Mouse (Mus musculus): ENCODE results near the gene Mta3. TPM values are rescaled to one million over a fixed set of nuclear protein-coding genes. Genes with fewer than 3 reads are reported as not detected.

Gene Mta3
- polyA plus RNA-seq, 1 experiment from 2014 or later = 44.5 TPM

DNA sequence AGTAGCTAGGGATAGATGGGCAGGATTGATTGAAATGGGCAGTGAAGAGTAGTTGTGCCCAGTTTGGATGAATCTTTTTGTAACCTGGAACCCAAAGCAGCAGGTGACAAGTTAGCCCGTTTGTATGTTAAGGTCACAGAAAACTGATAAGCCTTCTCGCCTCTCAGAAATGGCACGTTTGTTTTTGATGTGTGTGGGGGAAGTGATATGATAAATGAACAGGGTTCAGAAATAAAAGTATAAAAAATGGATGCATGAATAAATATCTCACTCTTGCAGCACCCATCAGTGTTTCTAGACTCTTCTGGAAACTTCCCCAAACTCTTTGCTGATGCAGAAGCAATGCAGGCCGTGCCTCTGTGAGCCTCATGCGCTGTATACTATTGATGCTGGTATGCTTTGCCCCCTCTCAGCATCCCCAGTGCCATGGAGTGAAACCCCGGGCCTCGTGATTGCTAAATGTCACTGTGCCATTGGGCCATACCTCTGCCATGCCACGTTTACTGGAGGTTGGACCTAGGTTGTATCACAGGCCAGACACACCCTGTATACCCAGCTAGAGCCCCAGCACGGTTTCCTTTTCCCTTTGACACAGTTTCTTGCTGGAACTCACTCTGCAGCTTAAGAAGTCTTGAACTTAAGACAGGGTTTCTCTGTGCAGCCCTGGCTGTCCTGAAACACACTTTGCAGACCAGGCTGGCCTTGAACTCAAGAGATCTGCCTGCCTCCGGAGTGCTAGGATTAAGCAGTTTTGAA is 41.6 kb downstream of the Mta3 start:
- no peak for ATAC-seq (replicated peaks; ENCODE audit: insufficient number of reproducible peaks, low FRiP score, low TSS enrichment, low read depth)
- no peak overlapping the region for H3K9ac ChIP-seq (replicated peaks; ENCODE audit: low read length)
- no peaks in the 10 kb centered on the region for H3K36me3 ChIP-seq (replicated peaks; ENCODE audit: control insufficient read depth, insufficient read depth, low read depth, low read length)
- no peak overlapping the region for H3K4me3 ChIP-seq (ENCODE audit: low read depth, low read length)
- no peaks in the 10 kb centered on the region for H3K4me1 ChIP-seq (ENCODE audit: control insufficient read depth, insufficient read depth, low read length)
- H3K27ac ChIP-seq (replicated peaks; ENCODE audit: low read depth, low read length) = no peak overlapping the region
- no peaks in the 10 kb centered on the region for H3K9me3 ChIP-seq (replicated peaks; ENCODE audit: control insufficient read depth, low read length)
- no peak overlapping the region for H3K4me2 ChIP-seq (ENCODE audit: low read depth, low read length)
- no peak for DNase-seq (ENCODE audit: low spot score)
- WGBS = 92% methylated on average over 10 of the region's 10 CpGs
- no peaks in the 10 kb centered on the region for H3K27me3 ChIP-seq (ENCODE audit: control insufficient read depth, insufficient read depth, low read length)

DNA sequence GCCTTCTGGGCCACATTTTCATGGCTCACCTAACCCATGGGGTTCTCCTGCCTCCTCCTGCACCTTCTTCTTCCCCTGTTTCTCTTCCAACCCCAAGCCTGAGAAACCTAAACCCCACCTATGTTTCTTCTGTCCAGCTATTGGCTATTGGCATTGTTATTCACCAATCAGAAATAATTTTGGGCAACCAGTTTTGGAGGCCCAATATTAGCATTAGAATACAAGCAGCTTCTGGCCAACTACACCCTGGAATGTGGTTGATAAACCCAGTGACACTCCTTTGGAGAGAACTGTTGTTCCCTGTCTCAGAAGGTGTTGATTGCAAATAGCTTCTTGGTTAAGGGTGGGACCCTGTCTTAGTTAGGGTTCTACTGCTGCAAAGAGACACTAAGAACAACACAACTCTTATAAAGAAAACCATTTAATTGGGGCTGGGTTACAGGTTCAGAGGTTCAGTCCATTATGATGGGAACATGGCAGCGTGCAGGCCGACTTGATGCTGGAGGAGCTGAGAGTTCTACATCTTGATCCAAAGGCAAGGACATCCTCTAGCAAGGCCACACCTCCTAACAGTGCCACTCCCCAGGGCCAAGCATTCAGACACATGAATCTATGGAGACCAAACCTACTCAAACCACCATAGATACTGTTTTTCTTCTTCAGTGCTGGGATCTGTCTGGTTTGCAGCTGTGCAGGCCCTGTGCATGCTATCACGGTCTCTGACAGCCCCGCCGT is 44.4 kb downstream of the Mta3 start:
- Histone ChIP-seq H3K27ac (replicated peaks; ENCODE audit: low read depth, low read length) (no peak overlapping the region), H3K27me3 (ENCODE audit: control insufficient read depth, insufficient read depth, low read length) (no peaks in the 10 kb centered on the region), H3K36me3 (replicated peaks; ENCODE audit: control insufficient read depth, insufficient read depth, low read depth, low read length) (no peaks in the 10 kb centered on the region), H3K9me3 (replicated peaks; ENCODE audit: control insufficient read depth, low read length) (no peaks in the 10 kb centered on the region), H3K4me3 (ENCODE audit: low read depth, low read length) (no peak overlapping the region), H3K4me1 (ENCODE audit: control insufficient read depth, insufficient read depth, low read length) (no peaks in the 10 kb centered on the region), H3K4me2 (ENCODE audit: low read depth, low read length) (no peak overlapping the region), H3K9ac (replicated peaks; ENCODE audit: low read length) (no peak overlapping the region)
- ATAC-seq (replicated peaks; ENCODE audit: insufficient number of reproducible peaks, low FRiP score, low TSS enrichment, low read depth) = no peak
- WGBS = 92% methylated on average over 5 of the region's 5 CpGs
- DNase-seq (ENCODE audit: low spot score) = no peak

DNA sequence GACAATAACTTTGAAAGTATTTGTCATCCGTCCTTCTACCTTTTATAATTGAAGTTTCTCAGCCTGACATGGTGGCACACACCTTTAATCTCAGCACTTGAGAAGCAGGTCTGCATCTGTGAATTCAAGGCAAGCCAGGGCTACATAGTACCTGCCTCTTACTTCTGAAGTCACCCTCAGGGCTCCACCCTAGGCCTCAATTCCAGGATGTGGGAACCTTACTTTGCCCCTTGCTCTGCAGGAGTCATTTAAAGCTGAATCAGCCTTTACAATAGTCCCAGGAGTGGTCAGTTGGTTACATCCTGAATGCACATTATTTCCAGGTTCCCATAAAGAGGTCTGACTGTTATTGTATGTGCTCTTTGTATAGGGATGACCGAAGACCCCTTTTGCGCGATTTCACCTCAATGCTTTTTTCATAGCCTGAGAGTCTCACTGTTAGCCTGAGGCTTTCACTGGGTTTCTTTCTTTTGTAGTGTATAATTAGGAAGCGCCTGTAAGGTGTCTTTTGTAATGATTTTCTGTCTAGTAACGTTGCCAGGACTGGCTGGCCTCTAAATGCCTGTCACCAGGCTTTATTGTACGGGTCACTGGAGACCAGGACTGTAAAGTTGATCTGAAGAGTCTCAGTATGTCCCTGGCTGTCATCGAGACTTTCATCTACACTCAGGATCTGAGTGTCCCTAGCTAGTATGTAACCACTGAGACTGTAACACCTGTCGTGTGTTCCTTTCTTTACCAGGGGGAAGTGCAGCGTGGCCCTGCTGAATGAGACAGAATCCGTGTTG is 47.3 kb downstream of the Mta3 start:
- Histone ChIP-seq H3K9ac (replicated peaks; ENCODE audit: low read length) (no peak overlapping the region), H3K4me2 (ENCODE audit: low read depth, low read length) (no peak overlapping the region), H3K36me3 (replicated peaks; ENCODE audit: control insufficient read depth, insufficient read depth, low read depth, low read length) (no peaks in the 10 kb centered on the region), H3K27me3 (ENCODE audit: control insufficient read depth, insufficient read depth, low read length) (no peaks in the 10 kb centered on the region), H3K9me3 (replicated peaks; ENCODE audit: control insufficient read depth, low read length) (no peaks in the 10 kb centered on the region), H3K4me1 (ENCODE audit: control insufficient read depth, insufficient read depth, low read length) (no peaks in the 10 kb centered on the region), H3K4me3 (ENCODE audit: low read depth, low read length) (no peak overlapping the region), H3K27ac (replicated peaks; ENCODE audit: low read depth, low read length) (no peak overlapping the region)
- WGBS = 68% methylated on average over 11 of the region's 11 CpGs
- no peak for ATAC-seq (replicated peaks; ENCODE audit: insufficient number of reproducible peaks, low FRiP score, low TSS enrichment, low read depth)
- no peak for DNase-seq (ENCODE audit: low spot score)

DNA sequence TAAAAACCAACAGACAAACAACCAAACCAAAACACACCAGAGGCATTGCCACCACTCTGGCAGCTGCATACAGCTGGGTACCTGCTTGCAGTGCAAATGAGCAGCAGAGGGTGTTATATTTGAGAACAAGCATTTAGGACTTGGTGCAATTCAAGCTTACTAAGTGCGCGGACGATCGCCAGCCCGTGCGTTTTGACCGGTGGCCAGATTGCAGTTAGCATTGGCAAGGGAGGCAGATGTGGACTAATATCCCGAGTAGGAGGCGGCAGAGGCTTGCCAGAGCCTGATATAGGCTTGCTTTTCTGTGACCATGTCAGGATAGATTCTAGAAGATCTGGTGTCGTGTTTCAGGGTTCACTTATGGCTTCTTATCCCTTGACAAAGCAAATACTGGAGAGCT is 52.1 kb downstream of the Mta3 start:
- no peaks in the 10 kb centered on the region for H3K27me3 ChIP-seq (ENCODE audit: control insufficient read depth, insufficient read depth, low read length)
- no peaks in the 10 kb centered on the region for H3K9me3 ChIP-seq (replicated peaks; ENCODE audit: control insufficient read depth, low read length)
- H3K4me1 ChIP-seq (ENCODE audit: control insufficient read depth, insufficient read depth, low read length) = no peaks in the 10 kb centered on the region
- WGBS = 88% methylated on average over 10 of the region's 10 CpGs
- no peak overlapping the region for H3K4me2 ChIP-seq (ENCODE audit: low read depth, low read length)
- H3K4me3 ChIP-seq (ENCODE audit: low read depth, low read length) = no peak overlapping the region
- DNase-seq (ENCODE audit: low spot score) = no peak
- H3K36me3 ChIP-seq (replicated peaks; ENCODE audit: control insufficient read depth, insufficient read depth, low read depth, low read length) = no peaks in the 10 kb centered on the region
- ATAC-seq (replicated peaks; ENCODE audit: insufficient number of reproducible peaks, low FRiP score, low TSS enrichment, low read depth) = no peak
- H3K9ac ChIP-seq (replicated peaks; ENCODE audit: low read length) = no peak overlapping the region
- H3K27ac ChIP-seq (replicated peaks; ENCODE audit: low read depth, low read length) = no peak overlapping the region

DNA sequence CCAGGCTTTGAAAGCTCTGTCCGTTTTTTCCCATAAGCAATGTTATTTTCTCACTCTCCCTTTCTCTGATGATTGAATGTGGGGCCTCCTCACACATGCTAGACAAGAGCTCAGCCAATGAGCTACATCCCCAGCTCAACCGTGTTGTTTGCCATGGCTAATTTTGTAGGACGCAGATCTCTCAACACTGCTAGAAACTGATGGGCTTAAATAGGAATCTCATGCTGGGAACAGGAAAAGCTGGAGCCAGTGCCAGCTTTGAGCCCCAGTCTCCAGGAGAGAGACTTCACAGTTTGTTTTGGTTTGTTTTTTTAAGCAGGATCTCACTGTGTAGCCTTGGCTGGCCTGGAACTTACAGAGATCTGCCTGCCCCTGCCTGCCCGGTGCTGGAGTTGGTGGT is 53.6 kb downstream of the Mta3 start:
- DNase-seq (ENCODE audit: low spot score) (no peak), ATAC-seq (replicated peaks; ENCODE audit: insufficient number of reproducible peaks, low FRiP score, low TSS enrichment, low read depth) (no peak)
- Histone ChIP-seq H3K27ac (replicated peaks; ENCODE audit: low read depth, low read length) (no peak overlapping the region), H3K9me3 (replicated peaks; ENCODE audit: control insufficient read depth, low read length) (no peaks in the 10 kb centered on the region), H3K4me1 (ENCODE audit: control insufficient read depth, insufficient read depth, low read length) (no peaks in the 10 kb centered on the region), H3K9ac (replicated peaks; ENCODE audit: low read length) (no peak overlapping the region), H3K4me3 (ENCODE audit: low read depth, low read length) (no peak overlapping the region), H3K36me3 (replicated peaks; ENCODE audit: control insufficient read depth, insufficient read depth, low read depth, low read length) (no peaks in the 10 kb centered on the region), H3K4me2 (ENCODE audit: low read depth, low read length) (no peak overlapping the region), H3K27me3 (ENCODE audit: control insufficient read depth, insufficient read depth, low read length) (no peaks in the 10 kb centered on the region)
- WGBS = 54% methylated on average over 4 of the region's 4 CpGs

DNA sequence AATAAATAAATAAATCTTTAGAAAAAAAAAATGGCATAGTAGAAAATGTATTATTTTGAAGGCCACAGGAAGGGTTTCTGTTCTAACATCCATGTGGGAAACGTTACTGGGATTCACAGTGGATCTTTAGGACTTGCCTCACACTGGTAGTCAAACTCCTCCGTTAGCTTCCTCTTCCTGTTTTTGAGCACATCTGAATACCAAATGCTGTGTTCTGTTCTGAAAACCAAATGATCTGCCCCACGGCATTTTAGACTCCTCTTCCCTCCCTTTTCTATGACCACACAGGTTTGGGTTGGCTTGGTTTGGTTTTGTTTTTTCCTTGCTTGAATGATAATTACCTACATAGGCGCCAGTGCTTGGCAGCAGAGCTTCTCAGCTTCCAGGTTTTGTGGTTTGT is 58.6 kb downstream of the Mta3 start:
- H3K9ac ChIP-seq (replicated peaks; ENCODE audit: low read length) = no peak overlapping the region
- H3K4me2 ChIP-seq (ENCODE audit: low read depth, low read length) = no peak overlapping the region
- WGBS = 86% methylated on average over 4 of the region's 4 CpGs
- no peaks in the 10 kb centered on the region for H3K4me1 ChIP-seq (ENCODE audit: control insufficient read depth, insufficient read depth, low read length)
- no peak overlapping the region for H3K4me3 ChIP-seq (ENCODE audit: low read depth, low read length)
- H3K27me3 ChIP-seq (ENCODE audit: control insufficient read depth, insufficient read depth, low read length) = no peaks in the 10 kb centered on the region
- ATAC-seq (replicated peaks; ENCODE audit: insufficient number of reproducible peaks, low FRiP score, low TSS enrichment, low read depth) (no peak), DNase-seq (ENCODE audit: low spot score) (no peak)
- H3K36me3 ChIP-seq (replicated peaks; ENCODE audit: control insufficient read depth, insufficient read depth, low read depth, low read length) = no peaks in the 10 kb centered on the region
- H3K27ac ChIP-seq (replicated peaks; ENCODE audit: low read depth, low read length) = no peak overlapping the region
- no peaks in the 10 kb centered on the region for H3K9me3 ChIP-seq (replicated peaks; ENCODE audit: control insufficient read depth, low read length)

DNA sequence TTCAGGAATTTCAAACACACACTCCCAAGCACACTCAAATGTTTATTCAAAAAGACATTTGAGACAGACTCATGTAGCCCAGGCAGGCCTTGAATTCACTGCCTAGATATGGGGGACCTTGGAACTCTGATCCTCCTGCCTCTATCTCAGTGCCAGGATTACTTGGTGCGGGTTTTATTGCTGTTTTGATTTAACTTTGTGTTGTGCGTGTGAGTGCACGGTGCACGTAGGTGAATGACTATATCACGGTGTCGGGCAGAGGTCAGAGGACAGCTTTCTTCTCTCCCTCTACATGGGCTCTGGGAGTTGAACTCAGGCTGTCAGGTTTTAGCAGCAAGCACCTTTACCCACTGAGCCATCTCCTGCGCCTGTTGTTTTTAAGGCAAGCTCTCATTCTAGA is 61.1 kb downstream of the Mta3 start:
- no peak for ATAC-seq (replicated peaks; ENCODE audit: insufficient number of reproducible peaks, low FRiP score, low TSS enrichment, low read depth)
- H3K9ac ChIP-seq (replicated peaks; ENCODE audit: low read length) = no peak overlapping the region
- WGBS = 93% methylated on average over 7 of the region's 7 CpGs
- no peak for DNase-seq (ENCODE audit: low spot score)
- H3K27me3 ChIP-seq (ENCODE audit: control insufficient read depth, insufficient read depth, low read length) = no peaks in the 10 kb centered on the region
- H3K27ac ChIP-seq (replicated peaks; ENCODE audit: low read depth, low read length) = no peak overlapping the region
- no peak overlapping the region for H3K4me3 ChIP-seq (ENCODE audit: low read depth, low read length)
- no peaks in the 10 kb centered on the region for H3K4me1 ChIP-seq (ENCODE audit: control insufficient read depth, insufficient read depth, low read length)
- no peaks in the 10 kb centered on the region for H3K9me3 ChIP-seq (replicated peaks; ENCODE audit: control insufficient read depth, low read length)
- H3K36me3 ChIP-seq (replicated peaks; ENCODE audit: control insufficient read depth, insufficient read depth, low read depth, low read length) = no peaks in the 10 kb centered on the region
- H3K4me2 ChIP-seq (ENCODE audit: low read depth, low read length) = no peak overlapping the region

DNA sequence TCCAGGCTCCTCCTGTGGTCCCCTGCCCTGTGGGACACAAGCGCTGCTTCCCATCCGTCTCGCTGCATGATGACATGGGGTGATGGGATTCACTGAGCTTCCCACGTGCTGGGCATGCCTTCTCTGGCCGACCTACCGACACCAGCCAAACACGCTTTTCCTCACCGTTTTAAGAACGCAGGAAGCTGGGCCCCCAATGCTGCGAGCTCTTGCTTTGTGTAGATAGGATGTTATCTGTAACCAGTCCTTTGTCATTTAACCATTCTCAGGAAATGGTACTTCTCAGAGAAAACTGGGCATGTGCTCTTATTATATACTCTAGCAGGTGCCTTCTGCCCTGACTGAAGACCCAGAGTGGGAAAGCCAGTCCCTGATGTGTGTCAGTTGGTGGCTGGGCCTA is 62.3 kb downstream of the Mta3 start:
- Histone ChIP-seq H3K9ac (replicated peaks; ENCODE audit: low read length) (no peak overlapping the region), H3K36me3 (replicated peaks; ENCODE audit: control insufficient read depth, insufficient read depth, low read depth, low read length) (no peaks in the 10 kb centered on the region), H3K4me1 (ENCODE audit: control insufficient read depth, insufficient read depth, low read length) (no peaks in the 10 kb centered on the region), H3K4me3 (ENCODE audit: low read depth, low read length) (no peak overlapping the region), H3K27ac (replicated peaks; ENCODE audit: low read depth, low read length) (no peak overlapping the region), H3K9me3 (replicated peaks; ENCODE audit: control insufficient read depth, low read length) (no peaks in the 10 kb centered on the region), H3K4me2 (ENCODE audit: low read depth, low read length) (no peak overlapping the region), H3K27me3 (ENCODE audit: control insufficient read depth, insufficient read depth, low read length) (no peaks in the 10 kb centered on the region)
- ATAC-seq (replicated peaks; ENCODE audit: insufficient number of reproducible peaks, low FRiP score, low TSS enrichment, low read depth) (no peak), DNase-seq (ENCODE audit: low spot score) (no peak)
- 92% methylated on average over 10 of the region's 10 CpGs for whole genome bisulfite sequencing

All from embryonic facial prominence, embryonic 11.5 days (tissue).